Mouse (Mus musculus) cortical plate, adult 2 months (tissue): ENCODE results near the gene Rpp38.

Experiments
- CTCF ChIP-seq: fragments of 200-500 bp; IDR thresholded peaks from 2 replicates; pipeline ENCODE4 v1.5.1; 2011; ENCODE audit warnings: mild to moderate bottlenecking, control low read depth, low read length; ENCODE audit not compliant: insufficient read depth; ENCODE audit errors: extremely low read depth
- POLR2A ChIP-seq: fragments of 200-500 bp; IDR thresholded peaks from 2 replicates; pipeline ENCODE4 v1.6.1; 2011; ENCODE audit warnings: mild to moderate bottlenecking, low read length, control low read depth; ENCODE audit not compliant: insufficient read depth; ENCODE audit errors: extremely low read depth

DNA sequence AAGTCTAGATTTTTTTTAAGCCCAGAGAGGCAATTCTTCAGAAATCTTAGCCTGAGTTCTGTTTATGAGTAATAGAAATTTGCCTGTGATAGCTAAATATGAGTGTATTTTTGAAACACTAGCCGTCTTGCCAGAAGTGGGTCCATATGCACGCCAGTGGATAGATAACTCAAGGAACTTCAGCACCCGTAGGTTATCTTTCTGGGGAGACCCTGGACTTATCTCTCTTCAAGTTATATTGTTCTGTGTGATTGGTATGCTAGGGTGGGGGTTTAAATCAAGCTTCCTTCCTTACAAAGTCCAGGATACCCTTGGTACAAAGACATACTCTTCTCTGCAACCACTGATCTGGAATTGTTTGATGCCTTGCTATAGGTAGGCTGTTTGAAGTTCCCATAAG, 46.7 kb downstream of the Rpp38 start:
- no peak for TF ChIP-seq POLR2A
- TF ChIP-seq CTCF, result no peak
